Mouse (Mus musculus) CH12.LX (cell line): Measurements from ENCODE around the gene Aco1. TPM values are rescaled to one million over a fixed set of nuclear protein-coding genes. Genes with fewer than 3 reads are reported as not detected.

Experiments
- DNase-seq: peaks from one replicate; pipeline ENCODE4 v3.0.0-alpha.2; 2013; ENCODE audit errors: extremely low read depth
- H3K27ac ChIP-seq: 2 replicates; pipeline ENCODE4 v1.5.1; 2012; ENCODE audit warnings: low read depth, mild to moderate bottlenecking, control low read depth, moderate library complexity; ENCODE audit not compliant: insufficient read depth
- H3K27me3 ChIP-seq: replicated peaks from 2 replicates; pipeline ENCODE3; 2012; ENCODE audit warnings: inconsistent platforms
- H3K36me3 ChIP-seq, 2 experiments: replicated peaks in 1 of 2; 2 replicates each; pipeline versions ENCODE3 to v1.6.1; 2012; ENCODE audit warnings: inconsistent platforms in 1 of 2, low read length in 1 of 2, mild to moderate bottlenecking in 1 of 2, mixed read lengths in 1 of 2, moderate library complexity in 1 of 2; ENCODE audit not compliant: control insufficient read depth in 1 of 2, insufficient read depth in 1 of 2
- H3K4me1 ChIP-seq, 2 experiments: 2 replicates each; pipeline ENCODE4 v1.6.1; 2012; ENCODE audit warnings: inconsistent platforms in 1 of 2, moderate library complexity in 1 of 2; ENCODE audit not compliant: insufficient read depth in 2 of 2, control insufficient read depth in 1 of 2
- H3K4me2 ChIP-seq: 2 replicates; pipeline ENCODE4 v1.6.1; 2012; ENCODE audit warnings: low read depth, mild to moderate bottlenecking, control low read depth; ENCODE audit not compliant: poor library complexity, insufficient read depth, severe bottlenecking
- H3K4me3 ChIP-seq, 3 experiments: fragments of 150-350 bp in 1 of 3; sonication (generic) in 1 of 3; replicated peaks in 1 of 3; 2 replicates each; pipeline versions ENCODE3 to v1.5.1; 2011 to 2012; ENCODE audit warnings: low read depth in 2 of 3, low read length in 2 of 3, mild to moderate bottlenecking in 2 of 3, moderate library complexity in 2 of 3, control low read depth in 1 of 3, improper control_type of control experiment in 1 of 3, inconsistent platforms in 1 of 3, mixed read lengths in 1 of 3; ENCODE audit not compliant: poor library complexity in 1 of 3
- H3K79me2 ChIP-seq: replicated peaks from 2 replicates; pipeline ENCODE4 v1.6.1; 2012; ENCODE audit warnings: mild to moderate bottlenecking, moderate library complexity; ENCODE audit not compliant: control insufficient read depth, poor library complexity, insufficient read depth, severe bottlenecking; ENCODE audit errors: extremely low read depth
- H3K9ac ChIP-seq: 2 replicates; pipeline ENCODE4 v1.6.1; 2012; ENCODE audit warnings: low read depth, mild to moderate bottlenecking, control low read depth, moderate library complexity; ENCODE audit not compliant: insufficient read depth
- H3K9me3 ChIP-seq: replicated peaks from 2 replicates; pipeline ENCODE3; 2012; ENCODE audit warnings: low read length, inconsistent platforms, mixed read lengths
- BHLHE40 ChIP-seq: IDR thresholded peaks from 2 replicates; pipeline ENCODE4 v1.6.1; 2011; ENCODE audit warnings: mild to moderate bottlenecking, low read depth, low read length, improper control_type of control experiment
- CHD2 ChIP-seq: IDR thresholded peaks from 2 replicates; pipeline ENCODE4 v1.6.1; 2011; ENCODE audit warnings: low read length, improper control_type of control experiment
- CTCF ChIP-seq, 2 experiments: IDR thresholded peaks in 1 of 2; conservative IDR thresholded peaks in 1 of 2; 2 replicates each; pipeline ENCODE4 v1.5.1; 2011 to 2012; ENCODE audit warnings: low read depth in 2 of 2, low read length in 2 of 2, improper control_type of control experiment in 1 of 2, inconsistent platforms in 1 of 2, mild to moderate bottlenecking in 1 of 2, moderate library complexity in 1 of 2
- E2F4 ChIP-seq: IDR thresholded peaks from 2 replicates; pipeline ENCODE4 v1.6.1; 2011; ENCODE audit warnings: low read depth, low read length, improper control_type of control experiment; ENCODE audit not compliant: insufficient replicate concordance
- ELF1 ChIP-seq: IDR thresholded peaks from 2 replicates; pipeline ENCODE4 v1.6.1; 2014; ENCODE audit warnings: low read depth, mild to moderate bottlenecking, inconsistent platforms, low read length, improper control_type of control experiment
- EP300 ChIP-seq: IDR thresholded peaks from 2 replicates; pipeline ENCODE4 v1.6.1; 2011; ENCODE audit warnings: low read length, improper control_type of control experiment
- GABPA ChIP-seq: IDR thresholded peaks from 2 replicates; pipeline ENCODE4 v1.6.1; 2012; ENCODE audit warnings: low read depth, low read length, improper control_type of control experiment, inconsistent platforms; ENCODE audit not compliant: insufficient replicate concordance
- HCFC1 ChIP-seq: IDR thresholded peaks from 2 replicates; pipeline ENCODE4 v1.6.1; 2012; ENCODE audit warnings: low read depth, mild to moderate bottlenecking, inconsistent platforms, low read length, improper control_type of control experiment
- IRF4 ChIP-seq: IDR thresholded peaks from 2 replicates; pipeline ENCODE4 v1.6.1; 2014; ENCODE audit warnings: low read depth, mild to moderate bottlenecking, inconsistent platforms, low read length, improper control_type of control experiment
- JUN ChIP-seq: IDR thresholded peaks from 2 replicates; pipeline ENCODE4 v1.6.1; 2011; ENCODE audit warnings: low read depth, mild to moderate bottlenecking, low read length, improper control_type of control experiment, moderate library complexity; ENCODE audit not compliant: insufficient read depth
- JUND ChIP-seq: conservative IDR thresholded peaks from 2 replicates; pipeline ENCODE4 v1.6.1; 2011; ENCODE audit warnings: low read depth, low read length, improper control_type of control experiment
- KAT2A ChIP-seq: IDR thresholded peaks from 2 replicates; pipeline ENCODE4 v1.6.1; 2012; ENCODE audit warnings: low read length, improper control_type of control experiment, inconsistent platforms; ENCODE audit not compliant: insufficient replicate concordance
- MAFK ChIP-seq: IDR thresholded peaks from 2 replicates; pipeline ENCODE4 v1.6.1; 2011; ENCODE audit warnings: low read length, improper control_type of control experiment; ENCODE audit not compliant: insufficient replicate concordance
- MAZ ChIP-seq: IDR thresholded peaks from 2 replicates; pipeline ENCODE4 v1.6.1; 2012; ENCODE audit warnings: low read depth, mild to moderate bottlenecking, inconsistent platforms, low read length, improper control_type of control experiment, moderate library complexity
- MEF2A ChIP-seq: IDR thresholded peaks from 2 replicates; pipeline ENCODE4 v1.6.1; 2014; ENCODE audit warnings: low read depth, mild to moderate bottlenecking, inconsistent platforms, low read length, improper control_type of control experiment, borderline replicate concordance
- MXI1 ChIP-seq: IDR thresholded peaks from 2 replicates; pipeline ENCODE4 v1.6.1; 2011; ENCODE audit warnings: mild to moderate bottlenecking, low read depth, low read length, improper control_type of control experiment
- POLR2AphosphoS2 ChIP-seq: IDR thresholded peaks from 2 replicates; pipeline ENCODE4 v1.6.1; 2011; ENCODE audit warnings: low read depth, low read length, improper control_type of control experiment
- RCOR1 ChIP-seq: conservative IDR thresholded peaks from 2 replicates; pipeline ENCODE4 v1.6.1; 2012; ENCODE audit warnings: low read depth, mild to moderate bottlenecking, inconsistent platforms, low read length, improper control_type of control experiment
- SIN3A ChIP-seq: IDR thresholded peaks from 2 replicates; pipeline ENCODE4 v1.6.1; 2012; ENCODE audit warnings: low read length, improper control_type of control experiment, inconsistent platforms
- SMC3 ChIP-seq: IDR thresholded peaks from 2 replicates; pipeline ENCODE4 v1.6.1; 2011; ENCODE audit warnings: low read depth, low read length, improper control_type of control experiment
- TBP ChIP-seq: conservative IDR thresholded peaks from 2 replicates; pipeline ENCODE4 v1.6.1; 2011; ENCODE audit warnings: low read depth, low read length, improper control_type of control experiment
- TCF12 ChIP-seq: IDR thresholded peaks from 2 replicates; pipeline ENCODE4 v1.6.1; 2014; ENCODE audit warnings: low read depth, mild to moderate bottlenecking, inconsistent platforms, low read length, improper control_type of control experiment
- ZC3H11A ChIP-seq: IDR thresholded peaks from 2 replicates; pipeline ENCODE4 v1.6.1; 2012; ENCODE audit warnings: low read depth, mild to moderate bottlenecking, inconsistent platforms, low read length, improper control_type of control experiment
- ZKSCAN1 ChIP-seq: IDR thresholded peaks from 2 replicates; pipeline ENCODE4 v1.6.1; 2012; ENCODE audit warnings: low read depth, inconsistent platforms, low read length, improper control_type of control experiment, borderline replicate concordance
- ZNF384 ChIP-seq: IDR thresholded peaks from 2 replicates; pipeline ENCODE4 v1.6.1; 2012; ENCODE audit warnings: low read depth, low read length, improper control_type of control experiment, inconsistent platforms
- dilution Hi-C: fragments of 300-500 bp; cut with MboI; formaldehyde crosslinking; loops from 2 replicates; pipeline ENCODE4 v1.14.3; 2020; ENCODE audit warnings: low sequenced_read_pairs; ENCODE audit not compliant: extremely low pct_unique_long_range_greater_than_20kb, extremely low pct_ligation_motif_present
- in situ Hi-C: fragments of 300-500 bp; cut with MboI; formaldehyde crosslinking; loops from 3 replicates; pipeline ENCODE4 v1.14.3; 2019; ENCODE audit warnings: low sequenced_read_pairs, low pct_ligation_motif_present, low pct_unique_long_range_greater_than_20kb, mixed read lengths
- polyA plus RNA-seq: library from polyadenylated mRNA; unstranded; fragments of >175 nt; gene quantifications from 2 replicates; pipeline ENCODE4 v1.2.1, GENCODE M21; 2012; ENCODE audit warnings: low read depth; ENCODE audit not compliant: insufficient read length
- total RNA-seq, 2 experiments: library from RNA; depleted of rRNA; stranded (reverse); fragments of 300-350 nt in 1 of 2; fragments of >200 nt in 1 of 2; gene quantifications; 2 replicates each; pipeline ENCODE4 v1.2.3; 2012 to 2014

Gene Aco1
- total and polyA plus RNA-seq, 3 experiments, result 23.2 to 27.1 (median 24.8) TPM

DNA sequence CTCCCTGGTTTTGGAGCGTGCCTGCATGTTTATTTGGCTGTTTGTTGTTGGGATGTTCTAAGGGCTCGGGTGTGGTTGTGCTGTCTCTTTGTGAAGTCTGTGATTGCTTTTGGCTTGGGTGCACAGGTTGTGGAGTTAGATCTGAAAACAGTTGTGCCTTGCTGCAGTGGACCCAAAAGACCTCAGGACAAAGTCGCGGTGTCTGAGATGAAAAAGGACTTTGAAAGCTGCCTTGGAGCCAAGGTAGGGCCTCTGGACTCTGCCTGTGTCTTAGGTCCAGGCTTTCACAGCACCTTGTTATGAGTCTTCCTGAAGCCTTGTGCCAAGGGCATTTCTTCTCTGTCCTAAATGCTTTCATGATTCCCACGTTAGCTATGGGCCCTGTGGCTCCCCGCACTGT lies 37.2 kb downstream of the Aco1 start:
- H3K27me3 ChIP-seq, result no peaks in the 10 kb centered on the region
- no peaks in the 10 kb centered on the region for H3K79me2 ChIP-seq
- in situ Hi-C loops (no loop called here), dilution Hi-C loops (no loop called here)
- no peak overlapping the region for H3K4me2 ChIP-seq
- no peak overlapping the region for H3K9ac ChIP-seq
- H3K36me3 ChIP-seq, result peaks cover 11 to 81% of the 10 kb centered on the region in 2 experiments
- no peak overlapping the region for H3K4me3 ChIP-seq
- H3K4me1 ChIP-seq, result no peaks in the 10 kb centered on the region
- H3K27ac ChIP-seq, result no peak overlapping the region
- TF ChIP-seq TBP (no peak), JUND (no peak), CTCF (conservative IDR thresholded peaks at IDR 0.05 in 1 of 2, IDR thresholded peaks at IDR 0.05 in 1 of 2; ENCODE audit: low read depth in 2 of 2, low read length in 2 of 2) (no peak), BHLHE40 (no peak), POLR2AphosphoS2 (no peak), MXI1 (no peak), ZC3H11A (no peak), KAT2A (no peak), ZNF384 (no peak), SMC3 (no peak), HCFC1 (no peak), ZKSCAN1 (no peak), TCF12 (no peak)
- no peaks in the 10 kb centered on the region for H3K9me3 ChIP-seq
- DNase-seq, result no peak

DNA sequence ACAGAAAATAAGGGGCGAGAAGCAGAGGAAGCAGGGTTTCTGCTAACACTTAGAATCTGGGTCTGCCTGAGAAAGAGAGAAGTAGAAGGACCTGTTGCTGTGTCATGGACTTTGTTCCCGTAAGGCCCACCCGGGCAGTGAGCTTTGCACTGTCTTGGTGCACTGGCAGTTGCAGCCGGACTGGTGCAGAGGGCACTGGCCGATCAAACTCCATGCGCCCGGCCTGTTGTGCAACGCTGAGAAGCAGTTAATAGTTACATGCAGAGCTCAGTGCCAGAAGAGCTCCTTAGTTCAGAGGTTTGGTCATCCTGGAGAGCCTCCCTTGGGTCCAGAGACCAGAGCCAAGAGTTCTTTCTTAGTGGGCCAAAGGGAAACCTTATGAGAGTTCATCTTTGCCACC lies 38.8 kb downstream of the Aco1 start:
- dilution Hi-C loops, result no loop called here
- no peak for TF ChIP-seq RCOR1
- TF ChIP-seq IRF4, result no peak
- no peak for TF ChIP-seq ELF1
- no peak for TF ChIP-seq JUN
- no peak for TF ChIP-seq CHD2
- no peak for TF ChIP-seq CTCF (conservative IDR thresholded peaks at IDR 0.05 in 1 of 2, IDR thresholded peaks at IDR 0.05 in 1 of 2; ENCODE audit: low read depth in 2 of 2, low read length in 2 of 2)
- no peak for TF ChIP-seq MEF2A
- TF ChIP-seq MAZ, result no peak
- TF ChIP-seq GABPA, result no peak
- no peak for TF ChIP-seq E2F4
- no peak for TF ChIP-seq ZNF384
- TF ChIP-seq MAFK, result no peak
- no peak for TF ChIP-seq SIN3A
- no peak for TF ChIP-seq HCFC1
- TF ChIP-seq EP300, result no peak
- TF ChIP-seq, all 38 proteins: peak for 0
- Histone ChIP-seq H3K79me2 (no peaks in the 10 kb centered on the region), H3K4me1 (no peaks in the 10 kb centered on the region), H3K9ac (no peak overlapping the region), H3K4me3 (no peak overlapping the region), H3K27me3 (no peaks in the 10 kb centered on the region), H3K9me3 (no peaks in the 10 kb centered on the region), H3K36me3 (peaks cover 16 to 83% of the 10 kb centered on the region in 2 experiments), H3K27ac (no peak overlapping the region), H3K4me2 (no peak overlapping the region)
- no peak for DNase-seq
- in situ Hi-C loops, result no loop called here
